Mouse (Mus musculus): Measurements from ENCODE around the gene Cobll1. TPM values are rescaled to one million over a fixed set of nuclear protein-coding genes. Genes with fewer than 3 reads are reported as not detected.

Gene Cobll1
- total RNA-seq, 2 experiments from 2014 or later: 0.26 to 1.3 TPM

DNA sequence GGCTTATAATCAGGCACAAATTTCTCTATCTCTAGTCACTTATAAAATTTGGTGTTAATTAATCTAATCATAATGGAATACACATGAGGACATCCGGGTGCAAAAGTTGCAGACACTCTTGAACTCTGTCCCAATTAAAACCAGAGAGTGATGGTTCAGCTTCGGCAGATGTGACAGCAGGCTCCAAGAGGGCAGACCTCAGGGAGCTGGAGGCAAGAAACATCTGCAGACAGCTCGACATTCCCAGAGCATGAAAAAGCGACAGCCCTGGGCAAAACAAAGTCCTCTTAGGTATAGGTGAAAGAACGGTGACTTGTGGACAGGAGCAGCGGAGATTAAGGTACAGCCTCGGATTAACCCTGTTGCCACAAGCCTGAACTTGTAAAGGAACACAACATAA lies 35.5 kb downstream of the Cobll1 start:
- ATAC-seq (replicated peaks; ENCODE audit: low FRiP score, poor library complexity, severe bottlenecking): no peak

DNA sequence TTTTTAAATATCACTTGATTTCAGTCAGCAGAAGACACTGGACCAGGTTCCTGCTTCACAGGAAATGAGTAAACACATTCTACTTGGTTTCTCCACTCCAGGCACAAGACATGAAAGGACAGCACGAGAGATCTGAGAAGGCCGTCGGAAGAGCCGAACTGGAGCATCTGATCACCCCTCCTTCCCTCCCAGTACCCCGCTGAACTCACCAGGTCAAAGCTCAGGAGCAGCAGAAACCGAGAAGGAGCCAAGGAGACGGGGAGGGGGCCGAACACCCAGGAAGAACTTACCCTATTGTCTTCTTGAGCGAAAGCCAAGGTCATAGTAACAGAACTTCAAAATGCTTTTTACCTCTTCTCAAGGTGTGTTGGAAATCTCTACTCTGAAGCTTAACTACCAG lies 39.5 kb downstream of the Cobll1 start:
- ATAC-seq (replicated peaks; ENCODE audit: low FRiP score, poor library complexity, severe bottlenecking): no peak

DNA sequence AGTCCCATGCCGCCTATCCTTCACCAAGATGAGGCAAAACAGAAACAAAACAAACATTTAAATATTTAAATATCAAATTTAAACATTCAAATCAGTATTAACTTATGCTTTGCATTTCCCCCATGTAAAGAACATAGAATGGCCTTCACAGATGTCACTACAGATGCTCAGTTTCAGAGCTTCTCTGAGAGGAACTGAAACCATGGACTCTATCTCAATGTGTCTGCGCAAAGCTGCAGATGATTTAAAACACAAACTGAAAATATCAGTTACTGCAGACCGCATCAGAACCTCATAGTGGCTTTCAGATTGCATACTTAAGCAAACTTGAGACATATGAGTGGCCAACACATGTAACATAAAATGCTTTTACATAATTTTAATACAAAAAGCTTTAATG lies 40.6 kb downstream of the Cobll1 start:
- no peak for ATAC-seq (replicated peaks; ENCODE audit: low FRiP score, poor library complexity, severe bottlenecking)

- no peak for ATAC-seq (replicated peaks; ENCODE audit: low FRiP score, poor library complexity, severe bottlenecking)
These were observed 42.2 kb downstream of the Cobll1 start for GRCm38 (mm10) chr2:65196994-65197393.

DNA sequence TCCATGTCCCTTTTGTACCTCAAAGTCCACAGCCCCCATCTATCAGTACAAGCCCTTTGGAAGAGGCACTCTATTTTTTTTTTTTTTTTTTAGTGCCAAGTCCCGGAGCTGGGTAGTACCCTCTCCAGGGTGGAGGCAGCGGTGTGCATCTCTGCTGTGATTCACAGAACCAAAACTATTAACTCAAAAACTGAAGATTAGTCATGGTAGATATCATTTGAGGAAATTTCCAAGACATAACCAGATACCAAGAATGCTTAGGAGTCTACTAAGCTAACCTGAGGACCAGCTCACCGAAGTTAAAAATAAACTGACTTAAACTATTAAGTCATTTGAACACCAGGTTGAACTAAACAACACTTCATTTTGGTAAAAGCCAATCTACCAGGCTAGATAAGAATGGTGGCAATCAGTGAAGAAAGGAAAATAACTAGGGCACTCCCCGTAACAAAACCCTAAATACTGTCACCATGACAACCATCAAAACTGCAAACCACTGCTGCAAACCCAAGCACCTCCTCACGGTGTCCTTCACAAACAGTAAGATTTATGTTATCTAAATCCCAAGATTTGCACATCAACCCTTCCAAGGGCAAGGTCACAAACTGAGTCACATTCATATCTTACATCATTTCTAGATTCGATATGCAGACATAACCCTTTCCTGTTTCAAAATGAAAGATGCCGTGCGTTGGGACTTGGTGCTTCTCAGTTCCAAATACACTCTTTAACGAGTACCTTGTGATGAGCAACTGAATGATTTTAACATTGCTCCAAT lies 43.8 kb downstream of the Cobll1 start:
- ATAC-seq (replicated peaks; ENCODE audit: low FRiP score, poor library complexity, severe bottlenecking): no peak

DNA sequence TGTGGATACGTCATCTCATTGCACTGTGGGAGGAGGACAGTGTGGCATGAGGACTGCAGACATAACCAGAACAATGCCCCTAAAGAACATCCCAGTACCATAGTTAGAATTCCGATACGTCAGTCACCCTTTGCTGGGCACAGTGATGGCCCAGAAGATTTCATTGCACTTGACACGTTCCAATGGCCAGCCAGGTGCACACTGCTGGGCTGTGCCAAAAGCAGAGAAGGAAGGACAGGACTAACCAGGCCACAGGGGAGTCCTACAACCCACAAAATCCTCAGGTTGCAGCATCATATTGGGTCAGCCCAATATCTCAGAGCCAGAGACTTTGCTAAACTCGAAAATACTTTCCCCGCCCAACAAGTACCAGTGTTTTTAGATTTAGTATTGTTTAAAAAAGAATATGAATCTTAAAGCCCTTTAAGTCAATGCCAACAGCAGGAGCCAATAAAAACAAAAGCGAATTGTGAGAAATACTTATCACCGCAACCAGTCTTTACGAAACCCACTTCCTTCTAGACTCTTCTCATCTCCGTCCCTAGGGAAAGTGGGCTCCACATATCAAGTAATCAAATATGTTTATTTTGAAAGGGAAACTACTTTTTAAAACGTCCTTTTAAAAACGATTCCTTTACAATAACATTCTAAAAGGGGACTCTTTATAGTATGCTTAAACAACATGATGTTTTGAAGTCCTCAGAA lies 46.0 kb downstream of the Cobll1 start:
- ATAC-seq (replicated peaks; ENCODE audit: low FRiP score, poor library complexity, severe bottlenecking): no peak

DNA sequence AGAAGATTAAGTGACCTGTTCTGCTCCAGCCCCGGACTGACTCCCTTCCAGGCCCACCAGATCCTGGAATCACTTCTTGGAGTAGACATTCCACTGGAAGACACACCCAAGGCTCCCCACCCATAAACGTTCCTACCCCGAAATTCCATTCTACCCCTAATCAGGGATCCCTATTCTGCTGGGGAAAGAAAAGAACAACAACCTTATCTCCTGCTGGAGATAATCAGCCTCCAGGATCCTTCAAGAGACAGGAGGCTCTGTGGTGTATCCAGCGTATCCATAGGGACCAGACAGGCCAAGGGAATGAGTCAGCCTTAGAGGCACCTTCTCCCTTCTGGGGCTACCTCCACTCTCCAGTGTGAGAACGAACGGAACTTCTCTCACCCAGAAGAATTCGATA lies 47.8 kb downstream of the Cobll1 start:
- ATAC-seq (replicated peaks; ENCODE audit: low FRiP score, poor library complexity, severe bottlenecking): no peak

DNA sequence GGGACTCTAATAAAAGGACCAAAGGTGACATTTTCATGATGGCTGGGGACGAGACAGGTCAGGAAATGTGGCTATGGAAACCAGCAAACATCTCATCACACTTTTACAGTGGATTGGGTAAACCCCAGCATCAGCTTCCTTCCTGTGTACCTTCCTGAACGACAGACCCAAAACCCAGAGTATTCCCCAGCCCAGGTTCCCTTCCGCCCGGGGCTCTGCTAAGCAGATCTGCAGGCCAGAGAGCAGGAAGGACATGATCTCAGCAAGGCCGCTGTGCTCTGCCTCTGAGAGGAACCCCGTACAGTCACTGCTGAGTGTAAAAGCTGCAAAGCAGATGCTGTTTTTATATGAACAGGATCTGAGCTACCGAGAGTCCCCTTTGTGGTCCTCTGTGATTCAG lies 49.9 kb downstream of the Cobll1 start:
- no peak for ATAC-seq (replicated peaks; ENCODE audit: low FRiP score, poor library complexity, severe bottlenecking)

DNA sequence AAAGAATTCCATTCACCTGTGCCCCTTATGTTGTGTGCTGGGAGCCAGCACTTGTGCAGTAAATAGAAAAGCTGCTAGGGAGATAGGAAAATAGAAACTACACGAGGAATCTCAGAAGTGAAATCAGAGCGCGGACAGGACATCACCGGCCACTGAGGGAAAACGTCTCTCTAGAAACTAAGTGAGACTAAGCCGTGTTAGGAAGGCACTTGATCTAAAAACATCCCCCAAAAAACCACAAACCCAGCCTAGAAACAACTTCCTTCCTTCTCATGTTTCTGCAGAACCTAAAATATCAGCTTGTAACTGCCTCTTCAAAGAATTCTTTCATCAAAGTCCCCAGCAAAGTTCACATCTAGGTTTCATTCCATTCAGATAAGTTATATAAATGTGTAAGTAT lies 50.6 kb downstream of the Cobll1 start:
- ATAC-seq (replicated peaks; ENCODE audit: low FRiP score, poor library complexity, severe bottlenecking): no peak

- ATAC-seq (replicated peaks; ENCODE audit: low FRiP score, poor library complexity, severe bottlenecking): no peak
These were observed 51.6 kb downstream of the Cobll1 start for GRCm38 (mm10) chr2:65187652-65188051.

DNA sequence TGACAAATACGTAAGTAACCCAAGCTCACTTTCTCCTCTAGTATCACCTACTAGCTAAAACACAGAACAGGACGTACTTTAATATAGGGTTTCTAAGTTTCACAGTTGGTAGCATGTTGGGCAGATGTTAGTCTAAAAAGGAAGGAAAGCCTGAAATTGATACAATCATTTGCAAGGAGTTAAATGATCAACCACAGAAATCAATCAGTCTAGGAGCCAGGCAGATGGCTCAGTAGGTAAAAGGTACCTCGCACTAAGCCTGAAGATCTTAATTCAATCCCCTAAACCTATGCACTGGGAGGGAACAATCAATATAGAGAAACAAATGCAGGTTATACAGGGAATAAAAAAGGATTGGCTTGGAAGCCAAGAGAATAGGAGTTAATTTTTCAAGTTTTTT lies 52.0 kb downstream of the Cobll1 start:
- ATAC-seq (replicated peaks; ENCODE audit: low FRiP score, poor library complexity, severe bottlenecking): no peak

- no peak for ATAC-seq (replicated peaks; ENCODE audit: low FRiP score, poor library complexity, severe bottlenecking)
These were observed 56.5 kb downstream of the Cobll1 start for GRCm38 (mm10) chr2:65182747-65183146.

- no peak for ATAC-seq (replicated peaks; ENCODE audit: low FRiP score, poor library complexity, severe bottlenecking)
These were observed 57.5 kb downstream of the Cobll1 start for GRCm38 (mm10) chr2:65181736-65182135.

DNA sequence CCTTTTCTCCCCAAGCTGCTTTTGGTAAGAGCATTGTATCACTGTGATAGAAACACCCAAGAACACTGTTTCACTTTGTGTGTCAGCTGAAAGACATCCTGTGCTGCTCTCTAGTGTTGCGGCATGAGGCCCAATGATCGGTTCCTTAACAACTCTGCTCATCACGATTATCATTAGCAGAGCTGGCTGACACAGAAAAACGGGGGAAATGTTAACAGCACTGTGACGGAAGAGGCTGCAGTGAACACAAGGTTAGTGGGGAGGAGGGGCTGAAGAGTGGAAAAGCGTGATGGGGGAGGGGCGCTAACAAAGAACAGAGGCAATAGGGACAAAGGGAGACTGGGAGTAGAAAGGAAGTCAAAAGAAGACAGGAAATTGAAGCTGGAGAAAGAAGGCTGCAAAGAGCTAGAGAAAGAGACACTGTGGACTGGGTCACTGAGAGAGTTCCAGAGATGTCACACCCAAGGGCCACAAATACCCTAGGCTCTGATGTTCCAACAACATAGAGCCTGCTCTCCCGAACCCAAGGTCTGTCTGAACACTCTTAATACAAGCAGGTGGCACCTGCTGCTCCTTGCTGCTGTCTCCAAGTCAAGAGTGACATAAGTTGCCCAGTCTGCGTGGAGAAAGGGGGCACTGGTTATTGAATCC lies 58.0 kb downstream of the Cobll1 start:
- ATAC-seq (replicated peaks; ENCODE audit: low FRiP score, poor library complexity, severe bottlenecking): no peak

DNA sequence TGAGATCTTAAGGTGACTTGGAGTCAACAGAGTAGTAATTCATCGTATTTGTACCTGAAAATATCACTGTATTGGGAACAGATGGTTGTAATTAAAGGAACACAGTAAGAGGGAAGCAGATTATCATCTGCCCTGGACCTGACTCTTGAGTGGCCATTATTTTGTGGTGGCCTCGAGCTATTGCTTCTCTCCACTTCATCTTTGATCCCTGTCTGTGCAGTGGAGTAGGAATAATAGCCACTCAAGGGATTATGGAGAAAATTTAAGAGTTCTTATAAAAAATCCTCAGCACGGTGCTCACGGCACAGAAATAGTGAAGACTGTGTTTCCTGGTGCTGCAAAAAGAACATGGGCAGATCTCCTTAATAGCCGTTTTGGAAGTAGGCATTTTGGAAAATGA lies 63.6 kb downstream of the Cobll1 start:
- no peak for ATAC-seq (replicated peaks; ENCODE audit: low FRiP score, poor library complexity, severe bottlenecking)

DNA sequence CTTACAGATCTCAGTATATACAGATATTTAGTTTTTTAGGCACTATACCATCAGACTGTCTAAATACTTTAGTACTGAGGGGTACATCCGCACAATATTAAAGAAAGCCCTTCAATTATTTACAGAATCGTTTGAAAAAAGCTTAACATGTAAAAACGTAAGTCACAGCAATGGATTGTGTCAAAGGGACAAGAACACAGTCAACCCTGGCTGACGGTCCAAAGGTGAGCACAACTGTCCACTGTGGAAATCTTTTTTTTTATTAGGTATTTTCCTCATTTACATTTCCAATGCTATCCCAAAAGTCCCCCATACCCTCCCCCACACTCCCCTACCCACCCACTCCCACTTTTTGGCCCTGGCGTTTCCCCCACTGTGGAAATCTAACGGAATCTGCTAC lies 67.1 kb downstream of the Cobll1 start:
- ATAC-seq (replicated peaks; ENCODE audit: low FRiP score, poor library complexity, severe bottlenecking): no peak

DNA sequence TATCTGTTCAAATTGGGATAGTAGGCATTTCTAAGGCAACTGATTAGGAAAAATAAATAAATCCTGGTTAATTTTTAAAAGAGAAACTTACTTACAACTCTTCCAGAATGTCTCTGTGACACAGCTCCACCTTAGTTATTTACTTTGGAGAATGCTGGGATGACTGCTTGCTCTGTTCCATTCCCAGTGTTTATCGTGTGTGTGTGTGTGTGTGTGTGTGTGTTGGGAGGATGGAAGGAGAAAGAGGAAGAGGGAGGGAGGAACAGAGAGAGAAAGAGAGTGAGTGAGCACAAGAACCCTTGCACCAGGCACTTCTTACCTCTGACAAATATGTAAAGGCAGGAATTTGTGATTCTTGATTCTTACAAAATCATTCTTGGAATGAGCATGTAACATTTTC lies 67.7 kb downstream of the Cobll1 start:
- ATAC-seq (replicated peaks; ENCODE audit: low FRiP score, poor library complexity, severe bottlenecking): no peak

DNA sequence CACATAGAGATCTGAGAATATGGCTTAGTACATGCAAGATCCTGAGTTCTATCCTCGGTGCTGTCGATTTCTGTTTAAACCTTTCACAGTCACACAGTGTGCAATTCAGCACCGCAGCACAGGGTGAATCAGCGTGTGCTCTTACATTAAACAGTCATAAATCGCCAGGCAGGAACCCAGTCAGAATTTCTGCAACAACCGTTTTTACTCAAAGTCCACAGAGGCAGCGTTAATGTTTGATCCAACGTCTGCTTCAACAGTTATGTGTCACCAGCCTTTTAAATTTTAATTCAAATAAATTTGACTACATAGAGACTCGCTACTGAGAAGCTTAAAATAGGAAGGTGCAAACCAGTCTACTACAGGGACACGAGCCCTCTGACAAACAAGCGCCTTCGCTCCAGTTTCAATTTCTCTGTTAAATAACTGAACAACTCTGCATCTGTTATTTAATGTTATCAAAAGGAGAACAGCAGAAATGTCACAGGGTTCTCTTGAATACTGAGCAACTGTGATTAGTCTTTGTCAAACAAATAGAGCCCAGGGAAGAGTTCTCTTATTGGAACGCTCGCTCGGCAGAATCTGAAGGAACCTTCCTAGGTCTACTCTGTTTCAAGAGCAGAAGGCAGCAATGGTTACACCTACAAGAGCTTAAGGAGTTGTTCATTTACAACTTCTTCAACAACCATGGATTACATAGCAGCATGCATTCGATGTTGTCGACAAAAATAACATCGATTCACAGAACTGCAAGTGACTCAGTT lies 68.3 kb downstream of the Cobll1 start:
- no peak for ATAC-seq (replicated peaks; ENCODE audit: low FRiP score, poor library complexity, severe bottlenecking)

DNA sequence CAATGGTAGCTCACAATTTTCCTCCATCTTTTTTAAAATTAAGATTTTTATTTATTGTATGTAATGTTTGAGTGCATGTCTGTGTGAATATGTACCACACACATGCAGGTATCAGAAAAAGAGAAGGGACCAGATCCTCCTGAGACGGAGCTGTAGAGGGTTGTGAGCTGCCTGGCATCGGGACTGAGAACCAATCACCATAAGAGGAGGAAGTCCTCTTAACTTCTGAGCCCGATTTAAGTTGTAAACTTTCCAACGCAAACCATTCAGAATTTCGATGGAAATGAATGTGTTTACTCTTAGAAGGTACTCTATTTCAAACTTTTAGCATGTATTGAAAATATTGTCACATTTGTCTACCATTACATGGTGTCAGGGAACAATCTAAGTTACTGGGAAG lies 68.9 kb downstream of the Cobll1 start:
- no peak for ATAC-seq (replicated peaks; ENCODE audit: low FRiP score, poor library complexity, severe bottlenecking)

- ATAC-seq (replicated peaks; ENCODE audit: low FRiP score, poor library complexity, severe bottlenecking): no peak
These were observed 75.2 kb downstream of the Cobll1 start for GRCm38 (mm10) chr2:65163990-65164389.
